Mouse (Mus musculus) kidney, adult 8-10 months (tissue): ENCODE measurements at regions not wholly inside any gene's neighbourhood (a gene's known extent, or its start where the extent isn't known, plus 50 kb on each side); places are given as distances from the start of the nearest gene placed in this dataset.
A peak's percentile ranks its signal among the peaks of the same experiment; 100 is the strongest.

ENCODE experiments used
- DNase-seq, 2 experiments: peaks; one replicate each; pipeline ENCODE4 v3.0.0; 2022

DNA sequence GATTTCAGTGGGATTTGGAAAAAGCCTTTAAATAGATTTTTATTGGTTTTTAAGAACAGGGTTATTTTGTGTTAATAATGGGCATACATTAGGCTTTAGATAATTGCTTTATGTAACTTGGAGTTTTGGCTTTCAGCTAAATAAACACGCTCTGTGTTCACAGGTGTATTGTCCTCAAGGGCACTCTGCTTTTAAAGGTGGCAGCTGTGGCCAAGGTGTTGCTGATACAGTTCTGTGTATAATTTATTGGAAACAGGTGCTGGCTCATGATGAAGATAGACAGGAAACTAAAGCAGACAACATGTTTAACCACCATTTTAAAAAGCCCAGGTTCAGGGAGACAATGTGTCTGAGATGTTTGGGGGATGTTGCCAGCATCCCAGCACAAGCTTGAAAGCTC is 242.3 kb upstream of the Lrtm1 start:
- DNase-seq: no peak

DNA sequence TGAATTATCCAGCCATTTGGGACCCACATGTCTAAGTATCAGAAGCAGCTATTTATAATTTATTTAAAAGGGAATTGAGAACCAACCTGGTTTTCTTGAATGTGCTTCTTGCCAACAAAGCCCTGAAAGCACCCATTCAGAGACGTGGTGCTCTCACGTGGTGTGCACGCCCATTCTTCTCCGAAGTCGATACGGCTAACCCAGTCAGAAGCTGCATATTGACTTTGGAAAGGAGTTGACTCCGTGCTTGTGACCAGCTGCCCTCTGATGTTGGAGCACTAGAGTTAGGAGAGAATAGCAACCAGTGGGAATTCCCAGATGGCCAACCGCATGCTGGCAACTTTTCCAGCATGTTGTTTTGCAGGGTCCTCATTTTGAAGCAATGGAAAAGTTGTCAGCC is 240.2 kb upstream of the Lrtm1 start:
- DNase-seq: no peak

GRCm38 (mm10) chr14:28781660-28782059 is 236.3 kb upstream of the Lrtm1 start:
- no peak for DNase-seq

DNA sequence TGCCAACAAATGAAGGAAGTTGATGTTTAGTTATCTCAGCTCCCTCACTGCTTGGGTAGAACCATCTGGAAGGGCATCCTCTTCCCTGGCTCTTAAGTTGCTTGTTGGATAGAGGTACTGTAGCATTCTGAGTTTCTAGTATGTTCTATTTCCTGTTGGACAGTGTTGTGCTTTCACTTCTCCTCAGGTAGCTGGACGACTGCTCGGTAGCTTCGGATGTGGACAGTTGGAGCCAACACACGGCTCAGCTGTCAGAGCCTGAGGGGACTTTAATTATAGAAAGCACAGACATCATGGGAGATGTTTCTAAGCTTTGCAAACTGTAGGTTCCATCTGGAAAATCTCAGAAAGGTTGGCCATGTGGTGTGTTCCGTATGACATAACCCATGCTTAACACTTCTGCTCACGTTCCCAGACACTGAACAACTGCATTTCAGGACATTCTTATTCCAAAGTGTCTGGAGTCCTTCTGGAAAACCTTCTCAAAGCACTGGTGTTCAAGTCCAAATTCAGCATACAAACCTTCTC is 233.8 kb upstream of the Lrtm1 start:
- no peak for DNase-seq

DNA sequence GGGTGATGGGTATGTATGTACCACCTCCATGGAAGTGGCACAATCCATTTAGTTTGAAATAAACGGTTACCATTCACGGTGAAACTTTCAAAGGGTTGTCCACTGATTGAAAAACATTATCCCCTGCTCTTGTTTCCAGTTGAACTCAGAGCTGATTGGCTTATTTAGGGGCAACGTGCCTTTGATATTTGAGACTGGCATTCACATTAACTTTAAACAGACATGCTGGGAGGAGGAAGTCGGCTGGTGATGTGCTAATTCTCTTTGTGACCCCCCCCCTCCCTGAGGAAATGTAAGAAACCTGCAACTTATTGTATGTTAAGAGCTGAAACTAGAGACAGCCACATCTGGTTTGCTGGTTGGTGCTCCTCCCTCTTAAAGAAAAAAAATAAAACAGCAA is 219.7 kb upstream of the Lrtm1 start:
- no peak for DNase-seq

GRCm38 (mm10) chr14:28801681-28802080 is 216.3 kb upstream of the Lrtm1 start:
- DNase-seq: no peak

- no peak for DNase-seq
Measured at GRCm38 (mm10) chr14:28802126-28802525, 215.9 kb upstream of the Lrtm1 start.

DNA sequence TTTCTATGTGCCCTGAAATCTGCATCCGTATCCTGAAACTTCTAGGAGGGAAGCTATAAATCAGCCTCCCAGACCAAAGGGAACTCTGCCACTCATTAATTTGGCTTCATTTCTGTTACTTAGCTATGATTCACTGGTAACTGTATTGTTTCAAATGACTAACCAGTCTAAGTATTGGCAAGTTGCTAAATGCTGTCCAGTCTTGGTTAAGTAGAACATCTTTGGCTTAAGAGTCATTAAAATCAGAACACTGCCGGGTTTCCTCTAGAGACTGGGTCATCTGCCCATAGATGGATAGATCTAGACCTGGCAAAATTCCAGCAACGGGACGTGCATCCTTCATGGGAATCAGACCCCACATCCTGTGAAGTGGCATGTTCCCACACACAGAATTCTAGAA is 209.9 kb upstream of the Lrtm1 start:
- DNase-seq: no peak

- DNase-seq: no peak
Measured at GRCm38 (mm10) chr14:28809355-28809754, 208.7 kb upstream of the Lrtm1 start.

- no peak for DNase-seq
Measured at GRCm38 (mm10) chr14:28820970-28821369, 197.0 kb upstream of the Lrtm1 start.

DNA sequence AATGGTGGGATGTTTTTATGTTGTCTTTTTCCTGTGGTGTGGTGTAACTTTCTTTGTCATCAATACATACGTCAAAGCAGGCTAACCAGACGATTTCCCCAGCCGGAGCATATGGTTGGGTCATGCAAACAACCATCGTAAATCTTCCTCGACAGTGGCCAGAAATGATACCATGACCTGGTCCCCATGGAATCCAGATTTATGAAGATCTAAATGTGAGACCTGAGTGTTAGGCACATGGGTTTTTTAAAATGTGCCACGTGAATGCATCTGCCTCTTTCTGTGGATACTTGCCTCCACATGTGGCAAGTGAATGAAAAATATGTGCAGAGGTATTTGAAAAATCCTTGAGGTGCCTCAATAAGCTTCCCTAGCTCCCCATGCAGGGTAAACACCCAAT is 190.8 kb upstream of the Lrtm1 start:
- no peak for DNase-seq

DNA sequence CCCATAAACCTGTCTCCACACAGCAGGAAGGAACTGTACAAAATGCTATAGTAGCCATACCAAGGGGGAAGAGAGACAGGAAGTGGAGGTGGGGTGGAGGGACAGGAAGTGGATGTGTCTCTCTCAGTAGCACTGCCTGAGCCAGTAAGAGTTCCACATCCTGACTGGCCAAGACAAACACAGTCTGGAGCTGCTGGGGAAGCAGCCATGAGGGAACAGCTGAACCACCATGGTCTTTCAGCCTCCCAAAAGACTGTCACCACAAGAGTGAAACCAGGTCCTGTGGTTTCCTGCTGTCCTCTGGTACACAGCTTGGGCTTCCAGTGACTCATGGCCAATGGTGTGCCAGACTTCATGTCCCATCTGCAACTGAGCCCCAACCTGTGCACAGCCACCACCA is 180.9 kb upstream of the Lrtm1 start:
- no peak for DNase-seq

- peak; percentile 28 to 54 for DNase-seq
Measured at GRCm38 (mm10) chr14:28848831-28849590, 169.0 kb upstream of the Lrtm1 start.
